Mouse (Mus musculus): ENCODE results near the gene Zglp1. TPM values are rescaled to one million over a fixed set of nuclear protein-coding genes. Genes with fewer than 3 reads are reported as not detected.

The Zglp1 gene
- total RNA-seq, 2 experiments from 2014 or later = 10.2 TPM; not detected in 1

Other genes with a start within 250 kb of the Zglp1 start
- not detected in 2 replicates for gene Rdh8, start 248.6 kb downstream of the Zglp1 start, total RNA-seq (2014; fragmentation: Nextera tagmentation)
- not detected in 2 replicates for gene Rdh8, start 248.6 kb downstream of the Zglp1 start, total RNA-seq (2017)
- gene A230050P20Rik, start 198.5 kb downstream of the Zglp1 start, total RNA-seq (2014; fragmentation: Nextera tagmentation) = 37.9 and 44.3 TPM in 2 replicates
- 11.9 and 24.0 TPM in 2 replicates for gene A230050P20Rik, start 198.5 kb downstream of the Zglp1 start, total RNA-seq (2017)
- 1.1 and 2.7 TPM in 2 replicates for gene Angptl6, start 187.4 kb downstream of the Zglp1 start, total RNA-seq (2014; fragmentation: Nextera tagmentation)
- gene Angptl6, start 187.4 kb downstream of the Zglp1 start, total RNA-seq (2017) = 0.42 TPM in 1 of 2 replicates, not detected in the other
- 127 and 174 TPM in 2 replicates for gene Ppan, start 178.9 kb downstream of the Zglp1 start, total RNA-seq (2014; fragmentation: Nextera tagmentation)
- gene Ppan, start 178.9 kb downstream of the Zglp1 start, total RNA-seq (2017) = 154 and 175 TPM in 2 replicates
- 308 and 325 TPM in 2 replicates for gene Eif3g, start 168.5 kb downstream of the Zglp1 start, total RNA-seq (2014; fragmentation: Nextera tagmentation)
- gene Eif3g, start 168.5 kb downstream of the Zglp1 start, total RNA-seq (2017) = 259 and 301 TPM in 2 replicates
- 163 and 192 TPM in 2 replicates for gene Dnmt1, start 107.2 kb downstream of the Zglp1 start, total RNA-seq (2014; fragmentation: Nextera tagmentation)
- gene Dnmt1, start 107.2 kb downstream of the Zglp1 start, total RNA-seq (2017) = 190 and 210 TPM in 2 replicates
- gene S1pr2, start 90.3 kb downstream of the Zglp1 start, total RNA-seq (2014; fragmentation: Nextera tagmentation) = 1.7 and 3.4 TPM in 2 replicates
- gene S1pr2, start 90.3 kb downstream of the Zglp1 start, total RNA-seq (2017) = 0.46 TPM in 1 of 2 replicates, not detected in the other
- 66.2 and 78.8 TPM in 2 replicates for gene Mrpl4, start 64.4 kb downstream of the Zglp1 start, total RNA-seq (2014; fragmentation: Nextera tagmentation)
- gene Mrpl4, start 64.4 kb downstream of the Zglp1 start, total RNA-seq (2017) = 23.7 and 43.3 TPM in 2 replicates
- gene Icam1, start 51.1 kb downstream of the Zglp1 start, total RNA-seq (2014; fragmentation: Nextera tagmentation) = 1.9 and 3.4 TPM in 2 replicates
- gene Icam1, start 51.1 kb downstream of the Zglp1 start, total RNA-seq (2017) = 3.6 TPM in 2 replicates
- 34.3 and 38.9 TPM in 2 replicates for gene Icam4, start 37.7 kb downstream of the Zglp1 start, total RNA-seq (2014; fragmentation: Nextera tagmentation)
- gene Icam4, start 37.7 kb downstream of the Zglp1 start, total RNA-seq (2017) = 16.3 and 40.0 TPM in 2 replicates
- gene Icam5, start 35.0 kb downstream of the Zglp1 start, total RNA-seq (2014; fragmentation: Nextera tagmentation) = 1.1 and 1.2 TPM in 2 replicates
- 0.05 and 0.27 TPM in 2 replicates for gene Icam5, start 35.0 kb downstream of the Zglp1 start, total RNA-seq (2017)
- gene Gm49373, start 6.0 kb upstream of the Zglp1 start, total RNA-seq (2014; fragmentation: Nextera tagmentation) = 4.5 TPM in 1 of 2 replicates, not detected in the other
- gene Gm49373, start 6.0 kb upstream of the Zglp1 start, total RNA-seq (2017) = not detected in 2 replicates
- gene Fdx1l, start 6.5 kb upstream of the Zglp1 start, total RNA-seq (2014; fragmentation: Nextera tagmentation) = 66.9 and 79.7 TPM in 2 replicates
- gene Fdx1l, start 6.5 kb upstream of the Zglp1 start, total RNA-seq (2017) = 60.6 and 70.5 TPM in 2 replicates
- 38.6 and 39.7 TPM in 2 replicates for gene Gm38431, start 24.9 kb upstream of the Zglp1 start, total RNA-seq (2014; fragmentation: Nextera tagmentation)
- gene Gm38431, start 24.9 kb upstream of the Zglp1 start, total RNA-seq (2017) = 5.9 and 15.6 TPM in 2 replicates
- 66.3 and 81.1 TPM in 2 replicates for gene Raver1, start 24.9 kb upstream of the Zglp1 start, total RNA-seq (2014; fragmentation: Nextera tagmentation)
- 12.9 and 16.8 TPM in 2 replicates for gene Raver1, start 24.9 kb upstream of the Zglp1 start, total RNA-seq (2017)
- gene Tyk2, start 64.2 kb upstream of the Zglp1 start, total RNA-seq (2014; fragmentation: Nextera tagmentation) = 24.9 and 40.0 TPM in 2 replicates
- 13.2 and 14.4 TPM in 2 replicates for gene Tyk2, start 64.2 kb upstream of the Zglp1 start, total RNA-seq (2017)
- gene Cdc37, start 82.9 kb upstream of the Zglp1 start, total RNA-seq (2014; fragmentation: Nextera tagmentation) = 182 and 193 TPM in 2 replicates
- gene Cdc37, start 82.9 kb upstream of the Zglp1 start, total RNA-seq (2017) = 385 and 442 TPM in 2 replicates
- 23.5 and 24.3 TPM in 2 replicates for gene Pde4a, start 98.6 kb upstream of the Zglp1 start, total RNA-seq (2014; fragmentation: Nextera tagmentation)
- gene Pde4a, start 98.6 kb upstream of the Zglp1 start, total RNA-seq (2017) = 2.2 and 3.8 TPM in 2 replicates
- gene Keap1, start 172.3 kb upstream of the Zglp1 start, total RNA-seq (2014; fragmentation: Nextera tagmentation) = 25.3 and 27.2 TPM in 2 replicates
- gene Keap1, start 172.3 kb upstream of the Zglp1 start, total RNA-seq (2017) = 32.7 and 39.8 TPM in 2 replicates
- gene S1pr5, start 181.3 kb upstream of the Zglp1 start, total RNA-seq (2014; fragmentation: Nextera tagmentation) = 0.59 TPM in 1 of 2 replicates, not detected in the other
- gene S1pr5, start 181.3 kb upstream of the Zglp1 start, total RNA-seq (2017) = 1.1 TPM in 1 of 2 replicates, not detected in the other
- 8.9 and 13.9 TPM in 2 replicates for gene Atg4d, start 198.2 kb upstream of the Zglp1 start, total RNA-seq (2014; fragmentation: Nextera tagmentation)
- gene Atg4d, start 198.2 kb upstream of the Zglp1 start, total RNA-seq (2017) = 11.9 and 25.7 TPM in 2 replicates
- gene Kri1, start 220.9 kb upstream of the Zglp1 start, total RNA-seq (2014; fragmentation: Nextera tagmentation) = 50.7 and 81.7 TPM in 2 replicates
- gene Kri1, start 220.9 kb upstream of the Zglp1 start, total RNA-seq (2017) = 55.3 and 86.3 TPM in 2 replicates
- gene Cdkn2d, start 224.3 kb upstream of the Zglp1 start, total RNA-seq (2014; fragmentation: Nextera tagmentation) = 5.7 and 7.4 TPM in 2 replicates
- 8.5 and 11.3 TPM in 2 replicates for gene Cdkn2d, start 224.3 kb upstream of the Zglp1 start, total RNA-seq (2017)
- 0.42 TPM in 1 of 2 replicates, not detected in the other for gene Ap1m2, start 245.2 kb upstream of the Zglp1 start, total RNA-seq (2014; fragmentation: Nextera tagmentation)
- gene Ap1m2, start 245.2 kb upstream of the Zglp1 start, total RNA-seq (2017) = not detected in 2 replicates